17 mouse cellular contexts compared by ENCODE assay signal in the genomic region with DNA sequence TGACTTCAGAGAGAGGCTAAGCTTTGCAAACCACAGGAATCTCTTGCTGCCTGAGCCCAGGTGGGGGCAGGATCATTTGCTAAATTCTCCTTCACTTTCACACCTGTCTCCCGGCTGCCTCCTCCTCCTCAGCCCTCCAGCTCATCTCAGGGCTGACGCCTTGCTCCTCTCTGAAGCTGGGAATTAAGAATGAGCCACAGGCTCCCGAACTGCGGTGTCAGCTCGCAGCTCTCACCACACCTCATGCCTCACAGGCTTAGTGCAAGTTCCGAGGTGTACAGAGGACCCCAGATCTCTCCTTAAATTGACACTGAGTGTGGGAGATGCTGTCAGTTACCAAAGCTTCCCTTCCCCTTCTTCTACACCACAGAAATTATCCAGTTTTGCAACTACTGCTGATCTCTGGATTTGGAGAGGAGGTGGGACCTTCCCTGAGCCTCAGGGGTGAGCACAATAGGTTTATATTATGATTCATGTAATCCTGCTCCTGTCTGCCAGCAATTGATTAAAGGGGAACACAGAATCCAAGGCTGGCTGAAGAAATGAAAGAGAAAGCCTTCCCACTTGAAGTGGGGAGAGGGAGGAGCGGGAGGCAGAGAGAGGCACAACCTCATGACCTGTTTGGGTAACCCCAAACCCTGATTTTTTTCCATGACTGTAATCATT.
DNase-seq lines count a peak whose midpoint lies in the region.
"Had no signal": no experiment of that assay in that cellular context is flagged by ENCODE, and none has a peak within 500 bp of the region (broad histone marks: within the 10 kb centered on the region; RNA-seq: fewer than 3 reads in every experiment).

No protein-coding gene starts in this region.

- DNase-seq in frontal cortex, adult 2 months (ENCODE audit: extremely low spot score in 1 of 2, low spot score in 1 of 2): peak; percentile 18 to 28
- DNase-seq in frontal cortex, postnatal 10 days (ENCODE audit: low spot score in 2 of 2): no peak
- peak; percentile 20 to 29 for DNase-seq in right cerebral cortex, adult 2 months (ENCODE audit: low spot score in 2 of 2)
- no peak for DNase-seq in right cerebral cortex, postnatal 10 days (ENCODE audit: low spot score in 2 of 2)
- DNase-seq in frontal cortex, postnatal 25 days (ENCODE audit: low spot score in 2 of 2): peak; percentile 5
- peak; percentile 29 for DNase-seq in telencephalon, adult 2 months (ENCODE audit: low read depth, low spot score)
- no peak for DNase-seq in embryo, embryonic 10 days (ENCODE audit: low spot score)
- no peak for DNase-seq in adrenal gland, adult (ENCODE audit: inconsistent age in 2 of 2, low spot score in 1 of 2)
- DNase-seq: cerebellum, adult 8-10 months; cerebellum, postnatal 36 days; embryo, embryonic 11 days; gastrocnemius, adult 2 months; kidney, adult 8-10 months; kidney, postnatal 4 days; liver, embryonic 13.5 days; retina, postnatal 1 day; thymus, postnatal 4 days had no signal

Comparison
In these comparisons a context has a peak if more than half of its experiments do, and no peak if none do; other contexts are left out.
1. DNase-seq: peak in frontal cortex, adult 2 months (2 of 2), right cerebral cortex, adult 2 months (2 of 2), frontal cortex, postnatal 25 days (2 of 2) and telencephalon, adult 2 months (single experiment); none in frontal cortex, postnatal 10 days (0 of 2), right cerebral cortex, postnatal 10 days (0 of 2), embryo, embryonic 10 days (single experiment) and adrenal gland, adult (0 of 2).